Mouse (Mus musculus): ENCODE data around the gene Hyal1. TPM values are rescaled to one million over a fixed set of nuclear protein-coding genes. Genes with fewer than 3 reads are reported as not detected.

Gene Hyal1
- polyA plus RNA-seq, 1 experiment, result 1.3 TPM

GRCm38 (mm10) chr9:107545602-107546001, 31.1 kb upstream of the Hyal1 start:
- no peak for TF ChIP-seq GATA1 (IDR thresholded peaks at IDR 0.05; ENCODE audit: low read length)

- no peak for TF ChIP-seq GATA1 (IDR thresholded peaks at IDR 0.05; ENCODE audit: low read length)
Measured at GRCm38 (mm10) chr9:107547026-107547425, 29.7 kb upstream of the Hyal1 start, which contains the start of gene Zmynd10. TSS of gene Zmynd10 (plus strand) at chr9:107547298.

GRCm38 (mm10) chr9:107547957-107548356, 28.8 kb upstream of the Hyal1 start:
- no peak for TF ChIP-seq GATA1 (IDR thresholded peaks at IDR 0.05; ENCODE audit: low read length)

- no peak for TF ChIP-seq GATA1 (IDR thresholded peaks at IDR 0.05; ENCODE audit: low read length)
Measured at GRCm38 (mm10) chr9:107548820-107549219, 27.9 kb upstream of the Hyal1 start.

DNA sequence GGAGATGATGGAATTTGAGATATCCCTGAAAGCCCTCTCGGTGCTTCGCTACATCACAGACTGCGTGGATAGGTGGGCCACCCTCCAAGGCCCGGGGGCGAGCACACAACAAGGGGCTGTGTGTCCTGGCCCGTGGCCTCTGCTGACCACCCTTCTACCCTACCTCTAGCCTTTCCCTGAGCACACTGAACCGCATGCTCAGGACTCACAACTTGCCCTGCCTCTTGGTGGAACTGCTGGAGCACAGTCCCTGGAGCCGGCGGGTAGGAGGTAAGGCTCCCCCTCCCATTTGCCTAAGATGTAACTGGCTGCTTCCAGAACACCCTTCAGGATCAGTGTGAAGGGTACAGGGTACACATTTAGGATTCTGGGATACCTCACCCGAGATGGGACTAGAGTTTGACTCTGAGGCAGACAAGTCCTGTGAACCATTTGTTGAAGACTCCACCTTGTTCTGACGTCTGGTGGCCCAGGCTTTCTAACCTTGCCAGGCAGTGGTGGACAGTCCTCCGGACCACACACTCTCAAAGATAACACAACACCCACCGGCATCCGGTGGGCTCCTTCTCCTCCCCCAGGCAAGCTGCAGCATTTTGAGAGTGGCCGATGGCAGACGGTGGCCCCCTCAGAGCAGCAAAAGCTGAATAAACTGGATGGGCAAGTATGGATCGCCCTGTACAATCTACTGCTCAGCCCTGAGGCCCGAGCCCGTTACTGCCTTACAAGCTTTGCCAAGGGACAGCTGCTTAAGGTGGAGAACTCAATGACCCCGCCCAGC, 27.2 kb upstream of the Hyal1 start:
- no peak for TF ChIP-seq GATA1 (IDR thresholded peaks at IDR 0.05; ENCODE audit: low read length)

DNA sequence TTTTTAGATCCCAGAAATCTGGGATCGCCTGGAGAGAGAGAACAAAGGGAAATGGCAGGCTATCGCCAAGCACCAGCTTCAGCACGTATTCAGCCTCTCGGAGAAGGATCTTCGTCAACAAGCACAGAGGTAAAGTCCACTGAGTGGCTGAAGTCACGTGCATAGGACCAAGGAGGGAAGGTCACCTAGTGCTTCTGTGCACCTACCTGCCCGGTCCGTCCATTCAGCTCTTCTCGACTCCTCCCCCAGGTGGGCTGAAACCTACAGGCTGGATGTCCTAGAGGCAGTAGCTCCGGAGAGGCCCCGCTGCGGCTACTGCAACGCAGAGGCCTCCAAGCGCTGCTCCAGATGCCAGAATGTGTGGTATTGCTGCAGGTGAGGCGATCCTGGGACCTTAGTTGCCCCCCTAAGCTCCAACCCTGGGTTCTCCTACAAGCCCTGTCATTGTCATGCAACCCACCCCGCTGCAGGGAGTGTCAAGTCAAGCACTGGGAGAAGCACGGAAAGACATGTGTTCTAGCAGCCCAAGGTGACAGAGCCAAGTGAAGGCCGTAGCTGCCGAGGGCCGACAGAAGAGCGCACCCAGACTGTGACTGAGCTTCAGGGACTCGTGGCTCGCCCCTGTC, 26.1 kb upstream of the Hyal1 start:
- TF ChIP-seq GATA1 (IDR thresholded peaks at IDR 0.05; ENCODE audit: low read length), result no peak

DNA sequence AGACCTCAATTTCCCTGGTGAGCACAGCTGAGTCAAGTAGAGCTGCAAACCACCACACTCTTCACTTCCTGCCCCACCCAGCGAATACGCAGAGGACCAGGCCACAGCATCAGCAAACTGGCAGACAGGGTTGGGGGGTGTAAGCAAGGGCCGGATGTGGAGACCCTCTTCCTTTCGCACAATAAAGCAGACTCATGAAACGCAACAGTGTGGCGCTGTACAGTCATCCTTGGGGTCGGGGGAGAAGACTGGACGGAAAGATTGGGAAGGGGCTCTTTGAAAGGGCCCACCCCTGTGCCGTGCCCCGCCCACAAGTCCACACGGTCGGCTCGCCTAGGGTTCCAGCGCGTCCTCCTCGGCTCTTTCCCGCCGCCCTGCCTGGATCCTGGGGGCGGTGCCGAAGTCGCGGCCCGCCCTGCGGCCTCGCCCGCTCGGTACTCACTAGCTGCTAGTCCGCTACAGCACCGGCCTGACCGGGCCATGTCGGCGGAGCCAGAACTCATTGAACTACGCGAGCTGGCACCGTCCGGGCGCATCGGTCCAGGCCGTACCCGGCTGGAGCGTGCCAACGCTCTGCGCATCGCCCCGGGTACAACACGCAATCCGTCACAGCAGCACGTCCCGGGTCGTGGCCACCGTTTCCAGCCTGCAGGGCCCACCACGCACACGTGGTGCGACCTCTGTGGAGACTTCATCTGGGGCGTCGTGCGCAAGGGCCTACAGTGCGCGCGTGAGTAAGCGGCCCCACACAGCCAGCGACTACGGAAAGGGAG, 25.4 kb upstream of the Hyal1 start, which contains the start of gene Rassf1:
Rassf1 (plus strand) TSS at position 439 of the 773 bp plus-strand sequence.
- no peak for TF ChIP-seq GATA1 (IDR thresholded peaks at IDR 0.05; ENCODE audit: low read length)

DNA sequence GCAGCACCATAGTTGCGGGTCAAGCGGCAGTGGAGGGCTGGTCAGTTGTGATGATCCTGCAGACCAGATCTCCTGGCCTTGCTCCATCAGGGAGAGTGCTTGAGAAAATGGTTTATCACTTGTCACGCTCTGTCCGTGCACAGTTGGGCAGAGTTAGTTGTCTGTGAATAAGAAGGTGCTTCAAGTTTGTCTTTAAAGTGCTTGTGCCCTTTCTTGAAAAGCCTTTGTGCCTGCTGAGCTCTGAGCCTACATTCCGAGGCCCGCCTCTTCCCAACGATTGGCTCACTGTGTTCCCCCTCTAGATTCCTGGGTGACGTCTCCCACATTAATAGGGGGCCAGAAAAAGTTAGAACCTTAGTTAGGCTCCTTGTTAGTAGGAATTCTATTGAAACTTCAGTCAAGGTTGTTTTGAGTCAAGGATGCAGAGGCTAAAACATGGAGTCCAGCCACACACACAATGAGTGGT, 24.8 kb upstream of the Hyal1 start:
- no peak for TF ChIP-seq GATA1 (IDR thresholded peaks at IDR 0.05; ENCODE audit: low read length)

DNA sequence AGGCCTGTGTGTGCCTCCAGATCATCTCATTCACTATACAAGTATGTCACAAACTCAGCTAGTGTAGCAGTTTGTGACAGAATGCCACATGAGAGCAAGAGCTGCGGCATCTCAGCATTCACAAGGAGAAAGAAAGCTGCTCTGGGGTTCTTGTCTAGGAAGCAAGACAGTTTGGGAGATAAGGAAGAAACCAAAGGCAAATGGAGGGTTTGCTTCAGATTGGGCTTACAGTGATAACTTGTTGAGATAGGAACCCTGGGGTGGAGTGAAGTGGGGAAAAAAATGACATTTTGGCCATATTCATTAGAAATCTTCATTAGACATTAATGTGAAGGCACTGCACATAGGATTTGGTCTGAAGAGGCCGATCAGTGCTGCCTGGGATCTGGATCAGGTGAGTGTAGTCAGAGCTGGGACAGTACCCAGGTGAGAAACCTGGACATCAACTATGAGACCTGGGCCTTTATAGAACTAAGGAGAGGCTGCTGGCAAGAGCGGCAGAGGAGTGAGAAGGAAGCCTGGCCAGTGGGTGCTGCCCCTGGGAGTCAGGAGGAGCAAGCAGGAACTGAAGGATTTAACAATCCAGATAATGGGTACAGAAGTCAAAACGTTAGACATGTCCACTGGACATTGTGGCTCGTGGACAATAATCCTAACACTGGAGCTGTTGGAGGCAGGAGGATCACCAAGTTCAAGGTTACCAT, 23.9 kb upstream of the Hyal1 start:
- no peak for TF ChIP-seq GATA1 (IDR thresholded peaks at IDR 0.05; ENCODE audit: low read length)

DNA sequence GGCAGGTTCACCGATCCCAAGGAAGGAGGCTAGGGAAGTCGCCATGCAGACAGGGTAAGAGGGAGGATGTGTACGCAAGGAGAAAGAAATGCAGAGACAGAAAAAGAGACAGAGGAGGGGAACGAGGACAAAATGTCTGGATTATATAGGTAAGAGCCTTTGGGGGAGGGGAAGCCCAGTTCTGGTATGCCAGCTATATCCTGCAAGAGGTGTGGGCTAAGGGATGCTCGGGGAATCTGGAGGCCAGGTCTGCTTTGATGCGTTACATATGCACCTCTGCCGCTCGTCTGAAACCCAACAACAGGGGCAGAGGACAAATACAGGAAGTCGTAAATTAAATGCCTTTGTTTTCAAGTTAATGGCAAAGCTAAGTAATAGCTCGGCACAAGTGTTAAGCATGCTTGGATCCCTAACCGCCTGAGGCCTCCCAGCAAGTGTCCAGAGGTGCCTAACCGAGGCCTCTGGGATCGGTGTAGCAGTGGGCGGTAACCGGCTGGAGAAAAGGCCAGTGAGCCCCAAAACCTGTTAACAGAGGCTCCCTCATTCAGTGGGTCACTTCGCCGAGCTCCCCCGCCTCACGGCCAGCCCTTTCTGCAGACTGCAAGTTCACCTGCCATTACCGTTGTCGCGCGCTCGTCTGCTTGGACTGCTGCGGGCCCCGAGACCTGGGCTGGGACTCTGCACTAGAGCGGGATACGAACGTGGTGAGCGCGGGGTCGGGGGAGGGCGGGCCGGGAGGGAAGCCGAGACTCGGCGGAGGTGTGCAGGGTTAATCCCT, 23.0 kb upstream of the Hyal1 start:
- no peak for TF ChIP-seq GATA1 (IDR thresholded peaks at IDR 0.05; ENCODE audit: low read length)

GRCm38 (mm10) chr9:107554319-107554825, 22.4 kb upstream of the Hyal1 start:
- no peak for TF ChIP-seq GATA1 (IDR thresholded peaks at IDR 0.05; ENCODE audit: low read length)

DNA sequence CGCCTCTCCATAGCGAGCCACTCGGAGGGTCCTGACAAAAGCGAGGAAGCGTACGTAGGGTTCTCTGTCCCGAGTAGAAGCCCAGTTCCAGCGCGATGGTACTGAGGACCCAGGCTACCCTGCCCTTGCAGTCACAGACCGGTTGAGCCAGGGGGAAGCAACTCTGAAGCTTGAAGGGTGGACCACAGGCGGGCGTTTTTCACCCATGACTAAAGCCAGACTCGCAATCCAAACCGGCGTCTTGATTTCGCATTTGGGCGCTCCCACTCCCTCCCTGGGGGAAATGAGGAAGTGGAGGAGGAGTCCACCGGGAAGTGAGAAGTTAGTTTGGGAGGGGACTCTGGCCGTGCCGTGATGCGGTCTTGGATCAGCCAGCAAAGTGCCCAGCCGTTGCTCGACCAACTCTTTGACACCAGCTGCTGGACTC, 21.7 kb upstream of the Hyal1 start:
- no peak for TF ChIP-seq GATA1 (IDR thresholded peaks at IDR 0.05; ENCODE audit: low read length)

GRCm38 (mm10) chr9:107555701-107556100, 21.0 kb upstream of the Hyal1 start:
- TF ChIP-seq GATA1 (IDR thresholded peaks at IDR 0.05; ENCODE audit: low read length), result no peak

- TF ChIP-seq GATA1 (IDR thresholded peaks at IDR 0.05; ENCODE audit: low read length), result no peak
Measured at GRCm38 (mm10) chr9:107556346-107556745, 20.4 kb upstream of the Hyal1 start.
